In the genomic region with DNA sequence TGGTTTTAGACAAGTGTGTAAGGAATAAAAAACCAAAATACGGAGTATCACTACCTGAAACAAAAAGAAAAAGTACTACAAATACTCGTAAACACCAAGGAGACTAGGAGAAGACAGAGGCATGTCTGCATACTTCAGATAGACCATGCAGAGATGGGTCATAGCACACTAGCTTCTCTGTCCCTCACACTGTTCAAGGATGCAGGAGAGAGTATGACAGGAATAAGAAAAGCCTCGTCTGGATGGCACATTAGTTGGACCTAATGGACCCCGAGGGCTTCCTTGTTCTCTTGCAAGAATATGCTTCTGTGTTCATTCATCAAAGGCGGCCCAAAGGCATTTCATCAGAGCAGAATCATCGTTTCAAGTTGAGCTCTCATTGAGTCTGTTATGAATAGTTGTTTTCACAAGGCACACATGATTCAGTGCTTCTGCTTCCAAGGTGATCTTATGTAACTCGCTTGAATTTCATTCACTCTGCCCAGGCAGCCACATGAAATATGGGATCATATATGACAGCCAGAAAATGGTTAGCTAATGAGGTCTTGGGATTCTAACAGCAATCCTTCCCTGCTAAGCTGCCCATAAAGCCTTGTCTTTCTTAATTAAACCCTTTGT, we compare ENCODE assay signal across 16 mouse cellular contexts.
A peak's percentile ranks its signal among the peaks of the same experiment; 100 is the strongest.
DNase-seq lines count a peak whose midpoint lies in the region; ATAC-seq lines count a peak whose summit lies in the region.
"Had no signal": no experiment of that assay in that cellular context is flagged by ENCODE, and none has a peak within 500 bp of the region (broad histone marks: within the 10 kb centered on the region; RNA-seq: fewer than 3 reads in every experiment).

No protein-coding gene starts in this region.

- no peak overlapping the region for H3K4me2 ChIP-seq in hindbrain, embryonic 11.5 days (replicated peaks; ENCODE audit: low read depth, low read length)
- no peak overlapping the region for H3K4me2 ChIP-seq in hindbrain, embryonic 12.5 days (replicated peaks)
- H3K4me2 ChIP-seq: embryonic facial prominence, embryonic 13.5 days; liver, embryonic 15.5 days had no signal

- no peaks in the 10 kb centered on the region for H3K4me1 ChIP-seq in hindbrain, embryonic 11.5 days (replicated peaks; ENCODE audit: control insufficient read depth, insufficient read depth, low read length)
- H3K4me1 ChIP-seq in hindbrain, embryonic 10.5 days (replicated peaks): no peaks in the 10 kb centered on the region
- no peaks in the 10 kb centered on the region for H3K4me1 ChIP-seq in hindbrain, embryonic 12.5 days
- H3K4me1 ChIP-seq: embryonic facial prominence, embryonic 13.5 days; liver, embryonic 15.5 days had no signal

- no peaks in the 10 kb centered on the region for H3K27me3 ChIP-seq in hindbrain, embryonic 11.5 days (ENCODE audit: control insufficient read depth, insufficient read depth, low read length)
- no peaks in the 10 kb centered on the region for H3K27me3 ChIP-seq in hindbrain, embryonic 10.5 days (ENCODE audit: insufficient read depth, poor library complexity, severe bottlenecking)
- H3K27me3 ChIP-seq in hindbrain, embryonic 12.5 days: no peaks in the 10 kb centered on the region
- H3K27me3 ChIP-seq: CH12.LX; embryonic facial prominence, embryonic 13.5 days; liver, embryonic 15.5 days had no signal

- H3K9me3 ChIP-seq in hindbrain, embryonic 11.5 days (ENCODE audit: control insufficient read depth, low read length): no peaks in the 10 kb centered on the region
- no peaks in the 10 kb centered on the region for H3K9me3 ChIP-seq in hindbrain, embryonic 10.5 days
- no peaks in the 10 kb centered on the region for H3K9me3 ChIP-seq in hindbrain, embryonic 12.5 days (replicated peaks)
- H3K9me3 ChIP-seq: embryonic facial prominence, embryonic 13.5 days; liver, embryonic 15.5 days had no signal

- H3K9ac ChIP-seq in hindbrain, embryonic 11.5 days (ENCODE audit: low read depth, low read length): no peak overlapping the region
- no peak overlapping the region for H3K9ac ChIP-seq in hindbrain, embryonic 12.5 days
- H3K9ac ChIP-seq: embryonic facial prominence, embryonic 13.5 days; liver, embryonic 15.5 days had no signal

- peak; percentile 33; the same call in 1 of the 2 replicates for ATAC-seq in hindbrain, embryonic 11.5 days (ENCODE audit: low FRiP score)
- 0 out of 2 replicates have a peak, but pooled peaks have one; percentile 43 for ATAC-seq in hindbrain, embryonic 12.5 days (ENCODE audit: low FRiP score)

- no peak overlapping the region for H3K4me3 ChIP-seq in hindbrain, embryonic 11.5 days (ENCODE audit: low read depth, low read length)
- no peak overlapping the region for H3K4me3 ChIP-seq in hindbrain, embryonic 10.5 days
- no peak overlapping the region for H3K4me3 ChIP-seq in hindbrain, embryonic 12.5 days
- H3K4me3 ChIP-seq: embryonic facial prominence, embryonic 13.5 days; liver, embryonic 15.5 days had no signal

- H3K27ac ChIP-seq in hindbrain, embryonic 11.5 days (ENCODE audit: low read depth, low read length): no peak overlapping the region
- H3K27ac ChIP-seq in hindbrain, embryonic 10.5 days: no peak overlapping the region
- H3K27ac ChIP-seq in hindbrain, embryonic 12.5 days: no peak overlapping the region
- H3K27ac ChIP-seq: embryonic facial prominence, embryonic 13.5 days; liver, embryonic 15.5 days; stomach, postnatal 0 days had no signal

- H3K36me3 ChIP-seq in hindbrain, embryonic 11.5 days (ENCODE audit: control insufficient read depth, insufficient read depth, low read length): no peaks in the 10 kb centered on the region
- H3K36me3 ChIP-seq in hindbrain, embryonic 10.5 days: no peaks in the 10 kb centered on the region
- no peaks in the 10 kb centered on the region for H3K36me3 ChIP-seq in hindbrain, embryonic 12.5 days
- H3K36me3 ChIP-seq: embryonic facial prominence, embryonic 13.5 days; liver, embryonic 15.5 days had no signal

- WGBS in hindbrain, embryonic 11.5 days: 67% methylated on average over 7 of the region's 7 CpGs
- WGBS in hindbrain, embryonic 10.5 days: 80% methylated on average over 7 of the region's 7 CpGs
- 70% methylated on average over 7 of the region's 7 CpGs for WGBS in hindbrain, embryonic 12.5 days

- no peak for DNase-seq in hindbrain, embryonic 11.5 days (ENCODE audit: low spot score)
- DNase-seq in hindbrain, embryonic 10.5 days (ENCODE audit: low spot score): no peak
- DNase-seq in right cerebral cortex, adult 2 months (ENCODE audit: low spot score in 2 of 2): peak; percentile 4 to 12
- no peak for DNase-seq in right cerebral cortex, postnatal 25 days
- no peak for DNase-seq in ovary, postnatal 10 days (ENCODE audit: low spot score)
- DNase-seq in urinary bladder, postnatal 4 days (ENCODE audit: low spot score in 2 of 2): no peak
- DNase-seq: cerebellum, postnatal 14 days; heart, adult 11 months; kidney, adult 11 months; kidney, postnatal 4 days; lung, postnatal 4 days had no signal

Comparison
In these comparisons a context has a peak if more than half of its experiments do, and no peak if none do; other contexts are left out.
1. DNase-seq: peak in right cerebral cortex, adult 2 months (2 of 2); none in hindbrain, embryonic 11.5 days (single experiment), hindbrain, embryonic 10.5 days (single experiment), right cerebral cortex, postnatal 25 days (single experiment), ovary, postnatal 10 days (single experiment) and urinary bladder, postnatal 4 days (0 of 2).